Mouse (Mus musculus): ENCODE measurements around the gene Lyl1. TPM values are rescaled to one million over a fixed set of nuclear protein-coding genes. Genes with fewer than 3 reads are reported as not detected.

Lyl1 gene
- polyA plus RNA-seq, 1 experiment = 8.2 TPM

GRCm38 (mm10) chr8:84738715-84739400, 37.6 kb downstream of the Lyl1 start:
- Histone ChIP-seq H3K4me3 (ENCODE audit: low read depth, low read length) (no peak overlapping the region), H3K27ac (ENCODE audit: insufficient read depth, low read depth, low read length) (no peak overlapping the region), H3K27me3 (ENCODE audit: control insufficient read depth, insufficient read depth, low read length) (no peaks in the 10 kb centered on the region), H3K4me1 (ENCODE audit: control insufficient read depth, insufficient read depth, insufficient read length, low read length) (peaks cover 17% of the 10 kb centered on the region), H3K36me3 (ENCODE audit: control insufficient read depth, insufficient read depth, low read length) (no peaks in the 10 kb centered on the region)
- no peak for TF ChIP-seq POLR2A (IDR thresholded peaks at IDR 0.05; ENCODE audit: low read depth, low read length)
- no peak for TF ChIP-seq CTCF (IDR thresholded peaks at IDR 0.05; ENCODE audit: extremely low read depth, insufficient read length, insufficient replicate concordance, low read depth, low read length)
- WGBS = 82% methylated on average over 10 of the region's 10 CpGs

GRCm38 (mm10) chr8:84739401-84739742, 38.1 kb downstream of the Lyl1 start:
- H3K27ac ChIP-seq (ENCODE audit: insufficient read depth, low read depth, low read length) = no peak overlapping the region
- no peaks in the 10 kb centered on the region for H3K27me3 ChIP-seq (ENCODE audit: control insufficient read depth, insufficient read depth, low read length)
- H3K36me3 ChIP-seq (ENCODE audit: control insufficient read depth, insufficient read depth, low read length) = no peaks in the 10 kb centered on the region
- 25% methylated on average over 1 of the region's 1 CpGs for WGBS
- no peak for TF ChIP-seq CTCF (IDR thresholded peaks at IDR 0.05; ENCODE audit: extremely low read depth, insufficient read length, insufficient replicate concordance, low read depth, low read length)
- no peak overlapping the region for H3K4me3 ChIP-seq (ENCODE audit: low read depth, low read length)
- peaks cover 22% of the 10 kb centered on the region for H3K4me1 ChIP-seq (ENCODE audit: control insufficient read depth, insufficient read depth, insufficient read length, low read length)

- Histone ChIP-seq H3K27ac (ENCODE audit: insufficient read depth, low read depth, low read length) (no peak overlapping the region), H3K4me1 (ENCODE audit: control insufficient read depth, insufficient read depth, insufficient read length, low read length) (peaks cover 32% of the 10 kb centered on the region), H3K27me3 (ENCODE audit: control insufficient read depth, insufficient read depth, low read length) (no peaks in the 10 kb centered on the region), H3K36me3 (ENCODE audit: control insufficient read depth, insufficient read depth, low read length) (no peaks in the 10 kb centered on the region), H3K4me3 (ENCODE audit: low read depth, low read length) (no peak overlapping the region)
- WGBS = 62% methylated on average over 13 of the region's 13 CpGs
- no peak for TF ChIP-seq POLR2A (IDR thresholded peaks at IDR 0.05; ENCODE audit: low read depth, low read length)
- no peak for TF ChIP-seq CTCF (IDR thresholded peaks at IDR 0.05; ENCODE audit: extremely low read depth, insufficient read length, insufficient replicate concordance, low read depth, low read length)
These were observed 39.9 kb downstream of the Lyl1 start for GRCm38 (mm10) chr8:84740895-84741843.

GRCm38 (mm10) chr8:84742171-84743053, 41.2 kb downstream of the Lyl1 start:
- Histone ChIP-seq H3K27me3 (ENCODE audit: control insufficient read depth, insufficient read depth, low read length) (no peaks in the 10 kb centered on the region), H3K36me3 (ENCODE audit: control insufficient read depth, insufficient read depth, low read length) (no peaks in the 10 kb centered on the region), H3K4me3 (ENCODE audit: low read depth, low read length) (no peak overlapping the region), H3K4me1 (ENCODE audit: control insufficient read depth, insufficient read depth, insufficient read length, low read length) (peaks cover 32% of the 10 kb centered on the region), H3K27ac (ENCODE audit: insufficient read depth, low read depth, low read length) (no peak overlapping the region)
- TF ChIP-seq CTCF (IDR thresholded peaks at IDR 0.05; ENCODE audit: extremely low read depth, insufficient read length, insufficient replicate concordance, low read depth, low read length) (no peak), POLR2A (IDR thresholded peaks at IDR 0.05; ENCODE audit: low read depth, low read length) (no peak)
- WGBS = 77% methylated on average over 32 of the region's 32 CpGs

DNA sequence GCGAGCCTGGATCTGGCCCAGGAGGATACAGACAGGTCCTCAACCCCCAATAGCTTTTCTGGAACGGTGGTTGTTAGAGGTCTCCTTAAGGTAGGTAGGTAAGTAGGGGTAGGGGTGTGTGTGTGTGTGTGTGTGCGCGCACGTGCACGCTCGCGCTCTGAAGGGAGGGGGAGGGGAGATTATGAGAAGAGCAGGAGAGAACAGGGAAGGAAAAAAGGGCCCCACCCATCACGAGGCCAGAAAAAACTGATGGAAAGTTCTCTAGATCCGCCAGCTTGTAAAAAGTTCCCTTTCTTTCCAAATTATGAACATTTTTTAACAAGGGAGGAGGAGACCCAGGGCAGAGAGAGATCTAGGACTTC, 41.8 kb downstream of the Lyl1 start:
- 66% methylated on average over 10 of the region's 10 CpGs for WGBS
- Histone ChIP-seq H3K27ac (ENCODE audit: insufficient read depth, low read depth, low read length) (no peak overlapping the region), H3K27me3 (ENCODE audit: control insufficient read depth, insufficient read depth, low read length) (no peaks in the 10 kb centered on the region), H3K4me3 (ENCODE audit: low read depth, low read length) (no peak overlapping the region), H3K4me1 (ENCODE audit: control insufficient read depth, insufficient read depth, insufficient read length, low read length) (peaks cover 29% of the 10 kb centered on the region), H3K36me3 (ENCODE audit: control insufficient read depth, insufficient read depth, low read length) (no peaks in the 10 kb centered on the region)
- TF ChIP-seq POLR2A (IDR thresholded peaks at IDR 0.05; ENCODE audit: low read depth, low read length) = no peak
- TF ChIP-seq CTCF (IDR thresholded peaks at IDR 0.05; ENCODE audit: extremely low read depth, insufficient read length, insufficient replicate concordance, low read depth, low read length) = no peak

DNA sequence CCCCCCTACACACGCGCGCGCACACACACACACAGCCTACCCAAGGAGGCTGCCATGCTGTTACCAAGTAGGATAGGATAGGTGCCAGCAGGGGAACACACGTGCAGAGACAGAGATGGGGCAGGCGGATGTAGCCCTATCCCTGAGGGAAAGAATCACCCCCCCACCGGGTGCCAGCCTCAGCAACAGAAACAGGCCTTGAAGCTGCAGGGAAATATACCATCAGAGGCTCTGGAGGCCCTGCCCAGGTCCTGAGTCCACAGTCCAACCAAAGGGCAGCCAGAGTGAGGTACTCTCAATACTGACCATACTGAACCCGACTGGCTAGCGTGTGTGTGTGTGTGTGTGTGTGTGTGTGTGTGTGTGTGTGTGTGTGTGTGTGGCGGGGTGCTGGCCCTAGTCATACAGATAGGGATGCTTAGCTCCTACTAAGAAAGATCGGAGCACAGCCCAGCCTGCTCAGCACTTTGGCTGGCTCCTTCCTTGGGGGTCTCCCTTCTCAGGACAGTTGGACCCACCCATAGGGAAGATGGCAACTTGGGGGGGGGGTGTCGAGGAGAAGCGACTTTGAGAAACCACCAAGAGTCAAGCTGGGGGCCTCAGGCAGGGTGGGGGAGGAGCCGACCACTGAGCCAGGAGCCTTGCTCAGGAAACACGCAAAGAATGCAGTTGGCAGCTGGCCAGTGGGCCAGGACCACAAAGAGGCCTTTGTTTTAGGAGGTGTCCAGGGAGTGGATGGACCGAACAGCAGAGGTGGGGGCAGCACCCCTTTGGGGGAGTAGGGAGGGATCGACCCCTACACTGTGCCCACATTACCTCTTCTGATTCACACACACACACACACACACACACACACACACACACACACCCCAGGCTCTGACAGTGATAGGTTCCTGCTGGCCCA, 42.5 kb downstream of the Lyl1 start:
- H3K4me1 ChIP-seq (ENCODE audit: control insufficient read depth, insufficient read depth, insufficient read length, low read length) = peaks cover 29% of the 10 kb centered on the region
- no peaks in the 10 kb centered on the region for H3K27me3 ChIP-seq (ENCODE audit: control insufficient read depth, insufficient read depth, low read length)
- H3K4me3 ChIP-seq (ENCODE audit: low read depth, low read length) = no peak overlapping the region
- H3K27ac ChIP-seq (ENCODE audit: insufficient read depth, low read depth, low read length) = no peak overlapping the region
- 33% methylated on average over 17 of the region's 17 CpGs for WGBS
- TF ChIP-seq CTCF (IDR thresholded peaks at IDR 0.05; ENCODE audit: extremely low read depth, insufficient read length, insufficient replicate concordance, low read depth, low read length) (no peak), POLR2A (IDR thresholded peaks at IDR 0.05; ENCODE audit: low read depth, low read length) (no peak)
- H3K36me3 ChIP-seq (ENCODE audit: control insufficient read depth, insufficient read depth, low read length) = no peaks in the 10 kb centered on the region
